ENCODE assay signal across 11 mouse cellular contexts in the genomic region with DNA sequence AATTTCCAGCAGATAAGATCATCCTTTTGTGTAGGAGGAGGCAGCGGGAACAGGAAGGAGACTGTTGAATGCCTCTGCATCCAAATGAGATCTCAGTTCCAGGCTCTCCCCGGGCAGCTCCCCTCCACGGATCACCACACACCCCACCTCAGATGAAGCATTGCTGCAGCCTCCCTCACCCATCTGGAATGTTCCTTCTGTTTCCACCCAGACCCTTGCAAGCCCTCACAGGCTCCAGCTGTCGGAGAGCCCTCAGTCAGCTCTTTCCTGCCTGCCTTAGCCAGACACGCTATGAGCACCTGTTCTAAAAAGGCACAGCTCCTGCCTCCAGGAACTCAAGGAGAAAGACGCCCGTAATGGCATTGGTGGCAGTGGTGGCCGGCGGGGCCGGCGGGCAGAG. TPM values are rescaled to one million over a fixed set of nuclear protein-coding genes. Genes with fewer than 3 reads are reported as not detected.
DNase-seq lines count a peak whose midpoint lies in the region; ATAC-seq lines count a peak whose summit lies in the region.
"Had no signal": no experiment of that assay in that cellular context is flagged by ENCODE, and none has a peak within 500 bp of the region (broad histone marks: within the 10 kb centered on the region; RNA-seq: fewer than 3 reads in every experiment).

No protein-coding gene starts in this region.

- DNase-seq in heart, adult 11 months: peak; percentile 93
- DNase-seq in heart, postnatal 36 days: no peak
- DNase-seq in left cerebral cortex, postnatal 36 days (ENCODE audit: low spot score in 2 of 2): peak; percentile 59 to 72
- no peak for DNase-seq in left cerebral cortex, adult 11 months (ENCODE audit: low spot score)
- DNase-seq in kidney, postnatal 10 days: peak; percentile 57
- no peak for DNase-seq in MN1 (ENCODE audit: low spot score)
- DNase-seq in cerebellum, adult 18-20 months: no peak
- DNase-seq: right cerebral cortex, postnatal 25 days; thymus, postnatal 4 days had no signal

- 52% methylated on average over 11 of the region's 11 CpGs for WGBS in embryonic facial prominence, embryonic 15.5 days

- no peaks in the 10 kb centered on the region for H3K27me3 ChIP-seq in embryonic facial prominence, embryonic 15.5 days

- intact Hi-C loops in heart, postnatal 36 days (cut with DNase I): no loop called here
- intact Hi-C loops in left cerebral cortex, postnatal 36 days (cut with DNase I): loop anchor here (5.0 to 10.0 kb wide), 2 partner anchors 45 to 443 kb away; no protein-coding TSS in a partner anchor

- no peak overlapping the region for H3K4me2 ChIP-seq in embryonic facial prominence, embryonic 15.5 days (replicated peaks)

- H3K27ac ChIP-seq in embryonic facial prominence, embryonic 15.5 days (replicated peaks): peak overlapping the region; percentile 73

- H3K4me3 ChIP-seq in embryonic facial prominence, embryonic 15.5 days (replicated peaks): no peak overlapping the region
- H3K4me3 ChIP-seq: megakaryocyte, embryonic 14.5 days had no signal

- H3K9me3 ChIP-seq in embryonic facial prominence, embryonic 15.5 days (replicated peaks): no peaks in the 10 kb centered on the region
- H3K9me3 ChIP-seq: megakaryocyte, embryonic 14.5 days had no signal

- H3K4me1 ChIP-seq in embryonic facial prominence, embryonic 15.5 days: peaks cover 68% of the 10 kb centered on the region

- no peak overlapping the region for H3K9ac ChIP-seq in embryonic facial prominence, embryonic 15.5 days

- ATAC-seq in embryonic facial prominence, embryonic 15.5 days (ENCODE audit: insufficient number of reproducible peaks, low FRiP score, low TSS enrichment, low read depth): no peak

- peaks cover 7% of the 10 kb centered on the region; the same call in 1 of the 2 replicates for H3K36me3 ChIP-seq in embryonic facial prominence, embryonic 15.5 days

RNA-seq across cellular contexts. Expression of gene BC034090, which starts 6.9 kb away (rescaled TPM):
- total RNA-seq in heart, postnatal 36 days (2021): 10 to 100 TPM; 32.0 to 34.3 TPM
- 10 to 100 TPM; 12.3 to 12.7 TPM for total RNA-seq in left cerebral cortex, postnatal 36 days (2021)
- 6.3 and 6.5 TPM in 2 replicates for polyA plus RNA-seq in embryonic facial prominence, embryonic 15.5 days (2015; fragmentation: Nextera tagmentation; extraction: Ambion mirVana)

Comparison
In these comparisons a context has a peak if more than half of its experiments do, and no peak if none do; other contexts are left out.
1. DNase-seq: peak in heart, adult 11 months (single experiment), left cerebral cortex, postnatal 36 days (2 of 2) and kidney, postnatal 10 days (single experiment); none in heart, postnatal 36 days (0 of 2), left cerebral cortex, adult 11 months (single experiment), MN1 (single experiment) and cerebellum, adult 18-20 months (0 of 2).